Mouse (Mus musculus): ENCODE results near the gene Ephx1. TPM values are rescaled to one million over a fixed set of nuclear protein-coding genes. Genes with fewer than 3 reads are reported as not detected.
"Not testable (repeated sequence)": the region's sequence is repeated elsewhere in the genome, so short reads cannot be mapped to it uniquely, and the experiment has no call there.

The Ephx1 gene
- polyA plus RNA-seq, 1 experiment, result 16.9 TPM

DNA sequence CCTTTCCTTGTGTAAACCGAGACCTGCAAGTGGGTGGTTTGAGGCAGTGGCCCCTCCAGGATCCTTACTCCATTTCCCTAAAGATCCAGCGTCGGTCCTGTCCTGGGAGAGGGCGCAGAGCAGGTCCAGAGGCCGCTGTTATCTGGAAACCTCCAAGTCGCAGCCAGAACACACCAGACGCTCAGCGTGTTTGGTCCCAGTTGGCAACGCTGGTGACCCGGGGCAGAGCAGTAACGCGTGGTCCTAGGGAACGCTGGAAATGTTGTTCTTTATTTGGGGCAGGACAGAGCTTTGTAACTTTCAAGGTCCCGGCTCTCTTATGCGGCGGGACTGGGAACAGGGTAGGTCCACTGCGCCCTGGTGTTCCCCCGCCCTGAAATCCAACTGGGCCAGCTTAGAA is 79.0 kb downstream of the Ephx1 start:
- Histone ChIP-seq H3K9me3 (replicated peaks; ENCODE audit: control insufficient read depth, insufficient read depth, low read length, poor library complexity, severe bottlenecking) (no peaks in the 10 kb centered on the region), H3K27me3 (ENCODE audit: control insufficient read depth, insufficient read depth, low read length, poor library complexity, severe bottlenecking) (no peaks in the 10 kb centered on the region), H3K27ac (ENCODE audit: insufficient read depth, low read length) (no peak overlapping the region), H3K4me3 (ENCODE audit: low read depth, low read length) (peak overlapping the region; percentile 64), H3K36me3 (ENCODE audit: control insufficient read depth, insufficient read depth, low read length, poor library complexity, severe bottlenecking) (no peaks in the 10 kb centered on the region), H3K4me1 (ENCODE audit: control insufficient read depth, insufficient read depth, low read length) (peaks cover 10% of the 10 kb centered on the region), H3K9ac (ENCODE audit: low read depth, poor library complexity, severe bottlenecking) (peak overlapping the region; percentile 47)
- TF ChIP-seq CTCF (IDR thresholded peaks at IDR 0.05; ENCODE audit: low read depth, low read length) (no peak), POLR2A (IDR thresholded peaks at IDR 0.05; ENCODE audit: insufficient read depth, low read length) (no peak)

DNA sequence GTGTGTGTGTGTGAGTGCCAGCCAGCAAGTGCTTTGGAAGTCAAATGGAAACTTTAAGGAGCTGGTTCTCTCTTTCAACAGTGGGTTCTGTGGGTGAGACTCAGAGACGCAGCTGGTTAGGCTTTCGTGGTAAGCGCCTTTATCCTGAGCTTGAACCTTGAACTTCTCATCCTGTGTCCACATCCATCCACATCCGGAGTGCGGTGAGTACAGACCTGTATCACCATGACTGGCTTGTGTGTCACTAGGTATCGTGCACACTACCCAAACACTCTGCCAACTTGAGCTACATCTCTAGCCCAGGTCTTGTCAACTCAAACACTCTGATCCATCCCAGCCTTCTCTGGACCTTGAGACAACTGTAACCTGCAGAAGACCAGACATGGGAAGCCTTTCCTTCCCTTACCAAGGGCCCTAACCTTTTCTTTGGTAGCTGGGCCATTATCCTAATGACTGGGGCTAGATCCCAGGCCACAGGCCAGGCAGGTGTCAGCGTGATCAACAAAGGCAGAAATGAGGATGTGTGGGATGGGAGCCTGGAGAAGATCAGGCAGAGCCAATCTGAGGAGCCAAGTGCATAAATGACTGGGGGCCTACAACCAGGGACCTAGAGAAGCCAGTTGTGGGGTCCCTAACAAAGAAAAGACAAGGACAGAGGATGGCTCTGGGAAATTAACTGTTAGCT is 79.8 kb downstream of the Ephx1 start:
- no peak overlapping the region for H3K27ac ChIP-seq (ENCODE audit: insufficient read depth, low read length)
- H3K9me3 ChIP-seq (replicated peaks; ENCODE audit: control insufficient read depth, insufficient read depth, low read length, poor library complexity, severe bottlenecking), result no peaks in the 10 kb centered on the region
- no peaks in the 10 kb centered on the region for H3K27me3 ChIP-seq (ENCODE audit: control insufficient read depth, insufficient read depth, low read length, poor library complexity, severe bottlenecking)
- H3K4me1 ChIP-seq (ENCODE audit: control insufficient read depth, insufficient read depth, low read length), result peaks cover 6% of the 10 kb centered on the region
- no peak overlapping the region for H3K4me3 ChIP-seq (ENCODE audit: low read depth, low read length)
- TF ChIP-seq POLR2A (IDR thresholded peaks at IDR 0.05; ENCODE audit: insufficient read depth, low read length) (no peak), CTCF (IDR thresholded peaks at IDR 0.05; ENCODE audit: low read depth, low read length) (no peak), EP300 (IDR thresholded peaks at IDR 0.05; ENCODE audit: insufficient read depth, low read depth, low read length) (no peak)
- H3K9ac ChIP-seq (ENCODE audit: low read depth, poor library complexity, severe bottlenecking), result no peak overlapping the region
- H3K36me3 ChIP-seq (ENCODE audit: control insufficient read depth, insufficient read depth, low read length, poor library complexity, severe bottlenecking), result no peaks in the 10 kb centered on the region

DNA sequence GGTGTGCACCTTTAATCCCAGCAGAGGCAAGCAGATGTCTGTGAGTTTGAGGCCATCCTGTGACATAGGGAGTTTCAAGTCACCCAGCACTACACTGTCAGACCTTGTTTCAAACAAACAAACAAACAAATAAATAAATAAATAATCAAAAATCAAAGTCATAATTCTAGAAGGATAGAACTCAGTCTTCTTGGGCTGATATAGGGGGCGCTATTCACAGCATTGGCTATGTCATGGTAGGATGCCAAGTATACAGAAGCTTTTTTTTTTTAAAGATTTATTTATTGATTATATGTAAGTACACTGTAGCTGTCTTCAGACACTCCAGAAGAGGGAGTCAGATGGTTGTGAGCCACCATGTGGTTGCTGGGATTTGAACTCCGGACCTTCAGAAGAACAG is 81.9 kb downstream of the Ephx1 start:
- not testable (repeated sequence) for H3K27ac ChIP-seq (ENCODE audit: insufficient read depth, low read length); H3K4me1 ChIP-seq (ENCODE audit: control insufficient read depth, insufficient read depth, low read length); H3K4me3 ChIP-seq (ENCODE audit: low read depth, low read length); H3K36me3 ChIP-seq (ENCODE audit: control insufficient read depth, insufficient read depth, low read length, poor library complexity, severe bottlenecking); H3K9ac ChIP-seq (ENCODE audit: low read depth, poor library complexity, severe bottlenecking); H3K9me3 ChIP-seq (replicated peaks; ENCODE audit: control insufficient read depth, insufficient read depth, low read length, poor library complexity, severe bottlenecking); H3K27me3 ChIP-seq (ENCODE audit: control insufficient read depth, insufficient read depth, low read length, poor library complexity, severe bottlenecking)

- H3K36me3 ChIP-seq (ENCODE audit: control insufficient read depth, insufficient read depth, low read length, poor library complexity, severe bottlenecking); H3K9ac ChIP-seq (ENCODE audit: low read depth, poor library complexity, severe bottlenecking); H3K4me1 ChIP-seq (ENCODE audit: control insufficient read depth, insufficient read depth, low read length); H3K27ac ChIP-seq (ENCODE audit: insufficient read depth, low read length); H3K27me3 ChIP-seq (ENCODE audit: control insufficient read depth, insufficient read depth, low read length, poor library complexity, severe bottlenecking); H3K9me3 ChIP-seq (replicated peaks; ENCODE audit: control insufficient read depth, insufficient read depth, low read length, poor library complexity, severe bottlenecking): not testable (repeated sequence)
- peak overlapping the region; percentile 17; the same call in 1 of the 2 replicates for H3K4me3 ChIP-seq (ENCODE audit: low read depth, low read length)
These were observed 83.1 kb downstream of the Ephx1 start for GRCm38 (mm10) chr1:180937631-180938030.

- H3K27me3 ChIP-seq (ENCODE audit: control insufficient read depth, insufficient read depth, low read length, poor library complexity, severe bottlenecking); H3K9me3 ChIP-seq (replicated peaks; ENCODE audit: control insufficient read depth, insufficient read depth, low read length, poor library complexity, severe bottlenecking); H3K36me3 ChIP-seq (ENCODE audit: control insufficient read depth, insufficient read depth, low read length, poor library complexity, severe bottlenecking); H3K4me1 ChIP-seq (ENCODE audit: control insufficient read depth, insufficient read depth, low read length); H3K27ac ChIP-seq (ENCODE audit: insufficient read depth, low read length): not testable (repeated sequence)
- TF ChIP-seq EP300 (IDR thresholded peaks at IDR 0.05; ENCODE audit: insufficient read depth, low read depth, low read length), result 0 out of 2 replicates have a peak, but pooled peaks have one; percentile 3
- Histone ChIP-seq H3K4me3 (ENCODE audit: low read depth, low read length) (peak overlapping the region; percentile 63), H3K9ac (ENCODE audit: low read depth, poor library complexity, severe bottlenecking) (peak overlapping the region; percentile 33; the same call in 1 of the 2 replicates)
These were observed 83.9 kb downstream of the Ephx1 start for GRCm38 (mm10) chr1:180936610-180937398.

DNA sequence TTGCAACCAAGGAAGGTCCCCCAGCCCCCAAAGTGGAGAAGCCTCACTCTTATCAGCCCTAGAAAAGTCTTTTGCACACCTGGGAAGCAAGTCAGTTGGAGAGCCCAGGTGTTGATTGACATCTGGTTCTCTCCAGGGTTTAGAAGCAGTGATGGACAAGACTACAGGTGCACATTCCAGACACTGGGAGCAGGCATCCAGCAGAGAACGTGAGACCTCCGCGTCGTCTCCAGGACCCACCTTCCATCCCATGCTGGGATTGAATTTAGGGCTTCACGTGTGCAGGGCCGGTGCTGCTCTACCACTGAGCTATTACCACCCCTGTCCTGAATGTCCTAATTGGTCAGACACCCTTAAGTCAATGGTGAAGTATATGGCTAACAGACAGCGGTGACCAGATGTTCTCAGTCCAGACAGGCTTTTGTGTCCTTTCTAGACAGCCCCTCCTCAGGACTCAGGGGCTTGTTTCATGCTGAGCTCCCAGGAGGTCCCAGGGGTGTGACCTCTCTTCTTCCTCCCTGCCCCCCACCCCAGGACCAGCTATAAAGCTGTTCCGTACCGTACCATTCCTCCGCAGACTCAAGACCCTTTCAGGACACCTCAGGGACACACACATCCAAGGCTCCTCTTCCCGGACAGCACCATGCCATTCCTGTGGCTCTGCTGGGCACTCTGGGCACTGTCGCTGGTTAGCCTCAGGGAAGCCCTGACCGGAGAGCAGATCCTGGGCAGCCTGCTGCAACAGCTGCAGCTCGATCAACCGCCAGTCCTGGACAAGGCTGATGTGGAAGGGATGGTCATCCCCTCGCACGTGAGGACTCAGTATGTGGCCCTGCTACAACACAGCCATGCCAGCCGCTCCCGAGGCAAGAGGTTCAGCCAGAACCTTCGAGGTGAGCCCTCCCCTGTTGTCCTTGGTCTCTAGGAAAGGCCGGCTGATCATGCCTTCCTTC is 86.0 kb downstream of the Ephx1 start, which contains the start of gene Lefty1:
Lefty1 (plus strand) TSS at position 556 of the 953 bp plus-strand sequence.
- H3K27ac ChIP-seq (ENCODE audit: insufficient read depth, low read length), result peak within 1 kb of the TSS; percentile 54

More for the DNA sequence above, 86.0 kb downstream of the Ephx1 start, which contains the start of gene Lefty1:
- H3K27me3 ChIP-seq (ENCODE audit: control insufficient read depth, insufficient read depth, low read length, poor library complexity, severe bottlenecking), result no peaks in the 10 kb centered on the region
- peak within 1 kb of the TSS; percentile 63 for H3K4me3 ChIP-seq (ENCODE audit: low read depth, low read length)
- H3K9me3 ChIP-seq (replicated peaks; ENCODE audit: control insufficient read depth, insufficient read depth, low read length, poor library complexity, severe bottlenecking), result no peaks in the 10 kb centered on the region
- peaks cover 7% of the 10 kb centered on the region for H3K4me1 ChIP-seq (ENCODE audit: control insufficient read depth, insufficient read depth, low read length)
- TF ChIP-seq CTCF (IDR thresholded peaks at IDR 0.05; ENCODE audit: low read depth, low read length), result no peak
- peak; percentile 93 for TF ChIP-seq EP300 (IDR thresholded peaks at IDR 0.05; ENCODE audit: insufficient read depth, low read depth, low read length)
- TF ChIP-seq POLR2A (IDR thresholded peaks at IDR 0.05; ENCODE audit: insufficient read depth, low read length), result peak; percentile 30
- no peaks in the 10 kb centered on the region for H3K36me3 ChIP-seq (ENCODE audit: control insufficient read depth, insufficient read depth, low read length, poor library complexity, severe bottlenecking)
- peak within 1 kb of the TSS; percentile 33 for H3K9ac ChIP-seq (ENCODE audit: low read depth, poor library complexity, severe bottlenecking)
